Mouse (Mus musculus): ENCODE data around the gene 3110009E18Rik.

Gene 3110009E18Rik

DNA sequence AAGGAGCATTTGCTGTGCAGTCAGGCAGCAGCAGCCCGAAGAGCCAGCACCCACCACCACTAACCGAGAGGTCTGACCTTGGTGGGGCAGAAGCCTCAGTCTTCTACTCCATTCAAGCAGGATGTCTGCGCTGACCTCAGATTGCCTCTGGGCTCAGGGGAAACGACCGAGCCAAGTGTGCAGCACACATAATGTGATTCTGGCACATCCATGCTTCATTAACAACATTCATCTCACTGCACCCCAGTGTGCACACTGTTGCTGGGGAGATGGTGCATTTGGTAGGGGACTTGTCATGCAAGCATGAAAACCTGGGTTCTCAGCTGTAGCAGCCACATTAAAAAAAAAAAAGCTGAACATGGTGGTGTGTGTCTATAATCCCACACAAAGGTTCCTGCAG lies 75.0 kb downstream of the 3110009E18Rik start:
- DNase-seq (ENCODE audit: low spot score in 2 of 2) = no peak

DNA sequence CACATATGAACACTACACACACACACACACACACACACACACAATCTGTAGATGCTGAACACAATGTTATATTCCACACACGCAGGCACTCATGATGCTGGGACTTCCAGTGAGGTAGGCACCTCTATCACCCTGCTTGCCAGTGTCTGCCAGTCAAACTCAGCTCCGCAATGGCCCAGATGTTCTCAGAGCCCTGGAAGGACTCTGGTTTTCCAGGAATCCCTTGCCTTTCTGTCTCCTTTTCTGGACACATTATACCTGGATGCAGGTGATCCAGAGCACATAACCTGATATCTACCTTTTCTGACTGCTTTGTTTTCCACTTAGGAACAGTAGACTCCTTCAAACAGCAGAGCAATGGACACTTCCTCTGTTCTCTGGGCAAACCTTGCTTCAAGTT lies 75.7 kb downstream of the 3110009E18Rik start:
- DNase-seq (ENCODE audit: low spot score in 2 of 2) = no peak

DNA sequence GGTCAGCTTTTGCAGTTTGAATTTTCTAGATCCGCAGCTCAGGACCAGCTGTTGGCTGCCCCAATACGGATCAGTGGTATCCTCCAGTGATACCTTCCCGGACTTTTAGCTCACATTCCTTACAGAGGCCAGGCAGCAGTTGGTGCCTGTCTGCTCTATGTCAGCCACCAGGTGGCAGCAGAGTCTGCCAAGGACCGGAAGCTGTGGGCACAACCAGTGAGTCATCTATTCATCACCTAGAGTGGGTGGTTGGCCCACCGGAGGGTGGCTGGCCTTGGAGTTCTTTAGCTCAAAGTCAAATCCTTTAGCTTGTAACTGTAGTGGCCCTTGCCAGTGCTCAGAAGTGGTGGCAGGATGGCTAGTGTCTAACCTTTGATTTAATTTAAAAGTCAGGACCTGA lies 76.2 kb downstream of the 3110009E18Rik start:
- DNase-seq (ENCODE audit: low spot score in 2 of 2) = peak; percentile 40 to 75

DNA sequence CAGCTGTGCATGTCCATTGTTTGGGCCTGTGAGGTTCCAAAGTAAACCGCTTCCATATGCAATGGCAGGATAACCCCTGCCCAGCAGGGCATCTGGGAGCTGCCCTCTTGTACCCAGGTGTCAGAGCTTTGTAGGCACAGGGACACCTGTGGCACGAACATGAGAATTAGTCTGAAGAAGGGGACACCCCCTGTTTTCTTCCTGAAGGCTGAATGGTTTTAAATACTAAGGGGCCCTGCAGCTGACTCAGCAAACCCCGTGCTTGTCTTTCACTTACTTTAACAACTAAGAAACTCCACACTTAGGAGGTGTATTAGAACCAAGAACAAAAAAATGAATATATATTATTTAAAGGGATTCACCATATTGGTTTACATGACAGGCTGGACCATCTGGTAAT lies 77.2 kb downstream of the 3110009E18Rik start:
- DNase-seq (ENCODE audit: low spot score in 2 of 2) = no peak

DNA sequence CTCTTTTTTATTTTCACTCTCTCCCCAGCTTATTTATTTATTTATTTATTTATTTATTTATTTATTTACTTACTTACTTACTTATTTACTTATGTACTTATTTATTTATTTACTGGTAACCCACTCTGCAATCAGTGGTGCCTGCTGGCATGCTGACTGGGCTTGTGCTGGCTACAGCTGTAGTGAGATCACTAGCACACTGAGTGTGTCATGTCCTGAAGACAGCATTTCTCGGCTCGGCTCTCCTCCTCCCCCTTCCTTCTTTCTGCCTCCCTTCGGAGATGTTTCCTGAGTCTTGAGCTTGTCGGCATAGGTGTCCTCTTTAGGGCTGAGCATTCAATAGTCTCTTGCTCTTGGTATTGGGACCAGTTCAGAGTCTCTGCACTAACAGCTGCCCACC lies 78.0 kb downstream of the 3110009E18Rik start:
- no peak for DNase-seq (ENCODE audit: low spot score in 2 of 2)

DNA sequence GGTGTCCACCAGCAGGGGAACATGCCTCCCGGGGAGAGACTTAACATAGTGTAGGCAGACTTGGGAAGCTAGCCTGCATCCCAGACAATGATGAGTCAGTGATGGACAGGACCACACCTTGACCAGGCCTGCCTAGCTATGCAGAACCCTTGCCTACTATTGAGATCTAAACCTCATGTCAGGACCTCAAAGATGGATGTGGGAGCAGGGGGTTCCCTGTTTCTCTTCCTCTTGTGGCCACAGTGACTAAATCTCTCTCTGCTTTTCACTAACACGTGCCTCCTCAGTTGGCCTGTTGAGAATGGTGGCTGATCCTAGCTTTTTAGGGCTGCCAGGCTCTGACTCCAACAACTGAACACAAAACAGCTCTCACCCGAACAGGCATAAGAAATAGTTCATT lies 81.6 kb downstream of the 3110009E18Rik start:
- DNase-seq (ENCODE audit: low spot score in 2 of 2) = no peak

DNA sequence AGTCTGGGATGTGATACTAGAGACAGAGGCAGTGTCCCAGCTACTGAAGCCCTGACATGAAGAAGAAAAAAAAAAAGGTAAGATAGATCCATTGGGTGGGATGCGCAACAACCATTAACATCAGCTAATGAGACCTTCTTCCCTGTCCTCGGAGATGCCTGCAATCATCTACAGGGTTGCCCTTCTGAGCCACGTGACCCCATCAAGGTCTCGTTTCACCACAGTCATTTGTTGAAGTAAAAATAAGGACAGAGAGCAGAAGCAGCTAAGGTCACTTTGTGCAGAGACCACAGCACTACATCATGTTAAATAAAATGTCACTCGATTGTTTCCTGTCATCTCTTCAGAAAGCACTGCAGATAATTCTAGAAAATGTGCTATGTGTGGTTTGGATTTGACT lies 82.8 kb downstream of the 3110009E18Rik start:
- DNase-seq (ENCODE audit: low spot score in 2 of 2) = no peak

DNA sequence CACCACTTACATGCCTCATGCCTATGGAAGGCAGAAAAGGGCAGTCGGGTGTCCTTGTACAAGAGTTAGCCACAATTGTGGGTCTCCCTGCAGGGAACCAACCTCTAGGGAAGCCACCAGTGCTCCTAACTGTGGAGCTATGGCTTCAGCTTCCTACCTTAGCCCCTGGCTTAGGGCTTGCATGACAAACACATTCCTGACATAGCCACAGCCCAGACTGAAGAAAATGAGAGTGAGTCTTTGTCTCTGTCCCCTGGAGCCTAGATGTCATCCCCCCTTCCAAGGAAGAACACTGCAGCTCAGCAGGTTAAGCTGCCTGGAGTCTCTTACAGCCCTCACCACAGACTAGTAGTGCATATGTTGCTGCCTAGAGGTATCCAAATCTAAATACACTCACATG lies 83.8 kb downstream of the 3110009E18Rik start:
- no peak for DNase-seq (ENCODE audit: low spot score in 2 of 2)

DNA sequence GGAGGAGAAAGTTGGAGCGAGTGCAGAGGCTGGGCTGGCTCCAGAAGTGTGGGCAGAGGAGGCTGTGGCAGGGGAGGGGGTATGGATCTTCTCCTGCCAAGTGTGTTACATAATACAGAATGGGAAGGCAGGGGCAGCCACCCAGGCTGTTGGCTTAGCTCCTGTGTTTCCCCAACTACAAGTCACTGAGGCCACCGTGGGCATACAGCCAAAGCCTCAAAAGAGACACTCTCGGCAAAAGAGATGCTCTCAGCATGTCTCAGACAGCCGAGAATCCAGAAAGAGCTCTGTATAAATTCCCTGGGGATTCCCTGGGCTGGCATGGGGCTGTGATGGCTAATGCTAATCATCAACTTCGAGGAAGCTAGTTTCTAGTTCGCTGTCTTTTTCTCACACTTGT lies 86.6 kb downstream of the 3110009E18Rik start:
- no peak for DNase-seq (ENCODE audit: low spot score in 2 of 2)

DNA sequence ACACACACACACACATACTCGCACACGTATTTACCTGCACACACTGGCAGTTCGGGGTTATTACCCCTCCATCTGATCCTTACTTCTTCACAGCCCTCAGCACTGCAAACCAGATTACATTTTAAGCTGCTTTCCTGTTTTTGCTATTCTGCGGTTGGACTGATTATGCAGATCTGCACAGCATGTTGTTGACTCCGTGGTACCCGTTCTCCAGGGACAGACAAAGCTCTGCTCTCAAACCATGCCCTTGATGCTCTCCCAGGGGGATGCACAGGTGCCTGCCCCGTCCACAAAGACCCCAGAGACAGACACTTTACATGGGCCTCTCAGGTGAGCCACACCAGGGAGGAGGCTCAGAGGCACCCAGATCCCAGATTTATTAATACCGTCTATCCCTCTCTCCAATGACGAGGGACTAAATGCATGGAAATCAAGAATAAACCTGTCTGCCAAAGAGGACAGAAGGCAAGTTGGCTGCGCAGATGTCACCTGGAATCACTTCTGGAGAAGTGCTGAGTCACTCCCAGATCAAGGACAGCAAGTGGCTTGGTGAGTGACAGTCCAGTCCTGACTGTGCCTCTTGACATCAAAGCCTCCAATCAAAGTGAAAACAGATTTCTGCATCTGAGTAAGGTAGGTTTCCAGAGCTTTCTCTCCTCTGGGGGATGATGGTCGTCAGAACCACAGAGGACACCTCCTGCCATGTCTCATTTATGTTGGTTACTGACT lies 87.7 kb downstream of the 3110009E18Rik start:
- DNase-seq (ENCODE audit: low spot score in 2 of 2) = no peak

DNA sequence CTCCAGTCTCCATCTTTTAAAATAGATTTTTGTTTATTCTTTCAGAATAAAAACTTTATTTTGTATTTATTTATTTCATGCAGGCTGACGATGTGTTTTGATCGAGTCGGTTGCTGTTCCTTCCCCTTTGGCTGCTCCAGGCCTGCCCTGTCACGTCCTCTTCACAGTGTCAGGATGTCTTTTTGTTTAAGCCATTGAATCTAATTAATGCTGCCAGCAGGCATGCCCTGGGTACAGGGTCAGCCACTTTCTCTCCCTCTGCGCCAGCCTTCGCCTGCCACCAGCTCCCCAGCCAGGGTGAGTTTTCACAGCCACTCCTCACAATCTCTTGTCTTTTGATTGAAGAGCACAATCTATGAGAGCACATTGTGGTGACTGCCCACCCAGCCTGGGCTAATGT lies 99.9 kb downstream of the 3110009E18Rik start:
- DNase-seq (ENCODE audit: low spot score in 2 of 2) = no peak

DNA sequence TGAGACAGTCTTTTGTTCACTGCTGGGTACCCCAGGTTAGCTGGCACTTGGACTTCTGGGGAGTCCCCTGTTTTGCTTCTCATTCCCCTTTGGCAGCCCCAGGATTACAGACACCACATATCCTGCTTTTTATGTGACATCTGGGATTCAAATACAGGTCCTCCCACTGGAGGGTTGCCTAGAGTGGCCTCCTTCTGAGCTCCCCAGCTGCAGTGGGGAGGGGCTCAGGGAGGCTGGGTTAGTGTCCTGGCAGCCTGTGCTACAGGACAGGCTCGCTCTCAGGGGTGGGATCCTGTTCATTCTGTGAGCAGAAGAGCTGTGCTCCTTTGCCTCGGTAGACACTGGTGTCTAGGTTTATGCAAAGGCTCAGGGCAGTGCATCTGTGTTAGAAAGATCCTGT lies 100.3 kb downstream of the 3110009E18Rik start:
- no peak for DNase-seq (ENCODE audit: low spot score in 2 of 2)

DNA sequence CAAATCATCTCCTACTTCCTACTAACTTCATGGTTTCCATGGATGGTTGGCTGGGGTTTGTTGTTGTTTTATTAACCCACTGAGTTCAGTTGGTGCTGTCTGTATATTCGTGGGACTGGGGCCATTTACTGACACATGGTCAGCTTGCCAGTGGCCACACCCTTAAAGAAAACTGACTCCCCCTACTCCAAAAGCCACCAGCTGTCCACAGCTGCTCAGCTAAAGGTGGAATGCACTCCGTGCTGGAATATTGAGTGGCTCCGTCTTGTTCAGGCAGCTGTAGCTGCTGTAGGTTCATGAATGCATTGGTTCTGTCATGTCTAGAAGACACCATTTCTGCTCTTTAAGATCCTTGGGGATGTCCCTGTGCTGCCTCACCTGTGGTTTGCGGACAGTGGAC lies 102.6 kb downstream of the 3110009E18Rik start:
- no peak for DNase-seq (ENCODE audit: low spot score in 2 of 2)

DNA sequence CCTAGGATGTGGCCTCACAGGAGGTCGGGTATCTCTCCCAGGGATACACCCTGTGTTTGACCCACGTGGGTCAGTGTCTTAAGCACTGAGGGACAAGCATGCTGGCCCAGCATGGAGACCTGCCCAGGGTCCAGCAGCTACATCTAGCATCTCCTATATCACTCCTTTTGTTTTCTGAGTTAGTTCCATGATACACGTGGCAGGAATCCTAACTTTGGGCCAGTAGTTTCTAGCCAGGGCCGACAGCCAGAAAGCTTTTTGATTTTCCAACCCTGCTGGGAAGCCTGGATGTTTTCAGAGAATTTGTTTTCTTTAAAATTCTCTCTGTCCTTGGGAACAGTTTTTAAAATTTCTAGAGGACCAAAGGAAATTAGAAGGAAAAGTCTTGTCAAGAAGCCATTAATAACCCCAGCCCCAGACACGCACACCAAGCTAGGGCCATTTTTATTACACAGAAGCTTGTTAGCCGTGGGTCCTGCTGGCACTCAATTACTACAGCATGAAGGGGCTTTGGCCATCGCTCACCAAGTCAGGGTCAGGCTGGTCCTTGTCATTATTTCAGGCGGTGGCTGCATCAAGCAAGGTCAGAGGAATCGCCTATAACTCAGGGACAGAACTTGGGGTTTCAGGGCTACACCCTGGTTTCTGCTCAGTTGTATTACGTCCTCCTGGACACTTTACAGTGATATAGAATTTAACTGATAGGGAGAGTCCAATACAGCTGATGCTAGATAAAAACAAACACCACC lies 108.9 kb downstream of the 3110009E18Rik start:
- no peak for DNase-seq (ENCODE audit: low spot score in 2 of 2)

DNA sequence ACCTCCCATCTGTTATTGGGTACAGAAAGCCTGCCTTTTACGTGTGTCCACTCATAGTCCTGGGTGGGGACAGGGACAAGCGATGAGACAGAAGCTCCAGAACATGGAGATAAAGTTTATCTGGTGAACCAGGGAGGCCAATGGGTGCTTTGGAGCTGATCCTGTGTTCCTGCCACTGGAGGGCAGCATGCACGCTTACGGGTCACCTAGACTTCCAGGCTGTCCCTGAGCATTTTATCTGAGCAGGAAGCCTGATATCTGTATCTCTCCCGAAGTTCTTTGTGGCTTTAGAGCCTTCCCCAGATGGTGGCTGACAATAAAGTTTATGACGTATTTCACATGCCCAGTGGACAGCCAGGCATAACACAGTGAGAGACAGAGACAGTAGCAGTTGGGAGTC lies 110.3 kb downstream of the 3110009E18Rik start:
- DNase-seq (ENCODE audit: low spot score in 2 of 2) = no peak

DNA sequence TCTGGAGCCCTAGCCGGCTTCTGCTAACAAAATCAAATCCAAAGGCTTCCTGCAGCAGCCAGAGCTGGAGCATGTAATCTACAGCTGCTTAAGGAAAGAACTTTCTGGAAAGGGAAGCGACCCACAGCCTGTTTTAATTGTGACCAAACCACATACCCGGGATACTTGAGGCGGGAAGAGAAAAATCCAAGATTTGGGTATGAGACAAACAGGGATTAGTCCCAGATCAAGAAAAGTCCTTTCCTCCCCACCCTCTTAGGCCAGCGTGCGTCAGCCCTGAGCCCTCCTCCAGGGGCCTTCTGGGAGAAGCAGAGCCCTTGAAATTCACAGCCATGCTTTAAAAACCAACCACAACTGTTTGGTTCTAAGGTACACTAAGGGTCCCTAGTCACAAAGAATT lies 111.2 kb downstream of the 3110009E18Rik start:
- DNase-seq (ENCODE audit: low spot score in 2 of 2) = no peak

DNA sequence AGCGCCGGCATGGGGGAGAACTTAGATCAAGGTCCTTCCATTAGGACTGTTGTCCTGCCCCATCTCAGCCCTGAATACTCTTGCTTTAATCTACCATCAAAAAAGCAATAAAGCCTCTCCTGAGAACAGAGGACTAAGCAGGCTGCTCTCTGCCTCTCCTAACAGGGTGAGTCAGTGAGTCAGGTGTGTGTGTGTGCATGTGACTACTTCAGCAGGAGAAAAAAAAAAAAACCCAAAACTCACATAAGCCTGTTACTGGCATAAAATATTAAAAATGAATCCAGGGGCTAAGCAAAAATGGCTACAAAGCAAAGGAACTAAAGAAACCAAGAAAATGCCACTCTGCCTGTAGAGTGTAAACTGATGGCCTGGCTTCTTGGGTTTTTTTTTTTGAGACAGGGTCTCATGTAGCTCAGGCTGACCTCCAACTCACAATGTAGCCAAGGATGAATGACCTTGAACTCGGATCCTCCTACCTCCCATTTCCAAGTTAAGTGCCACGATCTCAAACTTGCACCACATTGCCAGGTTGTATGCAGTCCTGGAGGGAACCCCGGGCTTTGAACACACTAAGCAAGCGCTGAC lies 114.7 kb downstream of the 3110009E18Rik start:
- DNase-seq (ENCODE audit: low spot score in 2 of 2) = no peak

DNA sequence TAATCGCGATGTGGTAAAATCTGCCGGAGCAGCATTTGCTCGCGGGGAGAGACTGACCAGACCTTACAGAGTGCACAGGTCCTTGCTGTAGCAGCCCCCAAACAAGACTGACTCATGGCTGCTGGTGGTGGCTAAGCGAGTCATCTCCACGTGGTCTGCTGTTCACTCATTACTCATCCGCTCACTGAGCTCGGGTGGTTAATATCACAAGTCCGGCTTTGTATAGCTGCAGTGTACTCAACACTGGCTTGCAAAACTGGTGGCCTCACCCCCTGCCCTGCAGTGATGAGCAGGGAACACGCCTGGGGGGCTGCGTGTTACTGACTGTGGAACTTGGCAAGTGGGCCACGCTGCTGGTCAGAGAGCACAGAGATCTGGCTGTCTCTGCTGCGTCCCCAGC lies 115.4 kb downstream of the 3110009E18Rik start:
- no peak for DNase-seq (ENCODE audit: low spot score in 2 of 2)

DNA sequence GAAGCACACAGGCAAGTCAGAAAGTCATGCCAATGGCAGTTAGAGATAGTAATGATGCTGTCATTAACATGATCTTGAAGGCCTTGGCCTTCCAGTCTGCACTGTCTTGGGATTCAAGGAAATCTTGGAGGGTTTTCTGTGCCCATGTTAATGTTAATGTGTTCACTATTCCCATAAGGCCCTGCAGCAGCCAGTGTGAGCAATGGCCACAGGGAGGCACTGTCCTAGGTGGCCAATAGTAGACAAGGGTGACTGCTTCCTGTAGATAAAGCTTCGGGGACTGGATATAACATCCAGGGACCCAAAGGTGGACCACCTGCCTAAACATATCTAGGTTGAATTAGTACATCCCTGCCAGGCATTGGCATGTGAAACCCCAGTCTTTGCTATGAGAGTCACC lies 116.1 kb downstream of the 3110009E18Rik start:
- DNase-seq (ENCODE audit: low spot score in 2 of 2) = no peak
